Mouse (Mus musculus): ENCODE measurements at regions not wholly inside any gene's neighbourhood (a gene's known extent, or its start where the extent isn't known, plus 50 kb on each side); places are given as distances from the start of the nearest gene placed in this dataset.

- TF ChIP-seq GATA1 (IDR thresholded peaks at IDR 0.05; ENCODE audit: borderline replicate concordance, low read length) (no peak), FLI1 (IDR thresholded peaks at IDR 0.05; ENCODE audit: low read length) (no peak)
These were observed 77.0 kb upstream of the Gm9747 start for GRCm38 (mm10) chr1:82155961-82156360.
